Mouse (Mus musculus) right cerebral cortex, postnatal 10 days (tissue): Measurements from ENCODE around the gene Snapin.

Experiments
- DNase-seq, 2 experiments: peaks; one replicate each; pipeline ENCODE4 v3.0.0; 2021; ENCODE audit warnings: low spot score in 2 of 2

The Snapin gene

GRCm38 (mm10) chr3:90454931-90455330 lies 35.9 kb downstream of the Snapin start:
- no peak for DNase-seq

- DNase-seq = no peak
These were observed 39.3 kb downstream of the Snapin start for GRCm38 (mm10) chr3:90451396-90452095.

GRCm38 (mm10) chr3:90450874-90451273 lies 40.0 kb downstream of the Snapin start:
- DNase-seq = no peak

- DNase-seq = no peak
These were observed 42.2 kb downstream of the Snapin start for GRCm38 (mm10) chr3:90448626-90449025.

GRCm38 (mm10) chr3:90447123-90447494 lies 43.7 kb downstream of the Snapin start:
- DNase-seq = peak; percentile 40 to 56

- peak; percentile 83 to 86 for DNase-seq
These were observed 44.3 kb downstream of the Snapin start for GRCm38 (mm10) chr3:90446389-90447122.

GRCm38 (mm10) chr3:90445417-90446200 lies 45.2 kb downstream of the Snapin start:
- no peak for DNase-seq

- no peak for DNase-seq
These were observed 46.9 kb downstream of the Snapin start for GRCm38 (mm10) chr3:90443977-90444376.

GRCm38 (mm10) chr3:90440756-90441155 lies 50.1 kb downstream of the Snapin start:
- DNase-seq = no peak
